Mouse (Mus musculus) embryonic facial prominence, embryonic 11.5 days (tissue): ENCODE results near the gene Zdhhc7. TPM values are rescaled to one million over a fixed set of nuclear protein-coding genes. Genes with fewer than 3 reads are reported as not detected.
A peak's percentile ranks its signal among the peaks of the same experiment; 100 is the strongest.

ENCODE experiments used
- ATAC-seq: fragments of 200-750 bp; cut with Nextera tagmentation; replicated peaks from 2 replicates; pipeline ENCODE4 v1.8.0; 2017; ENCODE audit warnings: low read depth; ENCODE audit not compliant: insufficient number of reproducible peaks, low FRiP score, low TSS enrichment
- DNase-seq: peaks from one replicate; pipeline ENCODE4 v3.0.0-alpha.2; 2015; ENCODE audit warnings: low spot score
- H3K27ac ChIP-seq: fragments of 300-500 bp; sonication (generic); replicated peaks from 2 replicates; pipeline ENCODE4 v1.5.1; 2014; ENCODE audit warnings: mild to moderate bottlenecking, low read depth, low read length, control low read depth
- H3K27me3 ChIP-seq: fragments of 300-500 bp; sonication (generic); 2 replicates; pipeline ENCODE4 v1.6.1; 2014; ENCODE audit warnings: mild to moderate bottlenecking, low read length, moderate library complexity, mixed read lengths; ENCODE audit not compliant: control insufficient read depth, insufficient read depth
- H3K36me3 ChIP-seq: fragments of 300-500 bp; sonication (generic); replicated peaks from 2 replicates; pipeline ENCODE4 v1.6.1; 2014; ENCODE audit warnings: low read depth, mild to moderate bottlenecking, low read length, moderate library complexity, mixed read lengths; ENCODE audit not compliant: control insufficient read depth, insufficient read depth
- H3K4me1 ChIP-seq: fragments of 300-500 bp; sonication (generic); 2 replicates; pipeline ENCODE4 v1.6.1; 2014; ENCODE audit warnings: low read length, mixed read lengths; ENCODE audit not compliant: control insufficient read depth, insufficient read depth
- H3K4me2 ChIP-seq: fragments of 300-500 bp; sonication (generic); 2 replicates; pipeline ENCODE4 v1.6.1; 2014; ENCODE audit warnings: low read depth, mild to moderate bottlenecking, control low read depth, low read length, moderate library complexity
- H3K4me3 ChIP-seq: fragments of 300-500 bp; sonication (generic); 2 replicates; pipeline ENCODE4 v1.5.1; 2014; ENCODE audit warnings: low read depth, low read length, control low read depth
- H3K9ac ChIP-seq: fragments of 300-500 bp; sonication (generic); replicated peaks from 2 replicates; pipeline ENCODE4 v1.6.1; 2014; ENCODE audit warnings: mild to moderate bottlenecking, control low read depth, low read length
- H3K9me3 ChIP-seq: fragments of 300-500 bp; sonication (generic); replicated peaks from 2 replicates; pipeline ENCODE4 v1.6.1; 2016; ENCODE audit warnings: mild to moderate bottlenecking, low read length, inconsistent platforms, mixed read lengths; ENCODE audit not compliant: control insufficient read depth
- WGBS: fragments of 180-500 bp; shearing (Covaris S2); extraction: QIAGEN DNeasy Blood & Tissue Kit; methylation state at CpG from one replicate; pipeline ENCODE4 v1.1.7; 2014; 5-methylcytosine and 5-hydroxymethylcytosine counted together
- polyA plus RNA-seq: library from polyadenylated mRNA; unstranded; fragments of >200 nt; fragmentation: Nextera tagmentation; extraction: Ambion mirVana; gene quantifications from 2 replicates; pipeline ENCODE4 v1.2.1, GENCODE M21; 2014

Zdhhc7 gene
- polyA plus RNA-seq, 1 experiment from 2014 or later = 23.8 TPM

- Histone ChIP-seq H3K4me3 (no peak overlapping the region), H3K9ac (no peak overlapping the region; the same call in 1 of the 2 replicates), H3K27me3 (no peaks in the 10 kb centered on the region), H3K4me2 (no peak overlapping the region), H3K9me3 (no peaks in the 10 kb centered on the region), H3K27ac (no peak overlapping the region), H3K4me1 (no peaks in the 10 kb centered on the region), H3K36me3 (no peaks in the 10 kb centered on the region; the same call in none of the 2 replicates)
- ATAC-seq (no peak), DNase-seq (peak; percentile 88)
- WGBS = 15% methylated on average over 10 of the region's 10 CpGs
Measured at GRCm38 (mm10) chr8:120078080-120078479, 23.2 kb downstream of the Zdhhc7 start.

DNA sequence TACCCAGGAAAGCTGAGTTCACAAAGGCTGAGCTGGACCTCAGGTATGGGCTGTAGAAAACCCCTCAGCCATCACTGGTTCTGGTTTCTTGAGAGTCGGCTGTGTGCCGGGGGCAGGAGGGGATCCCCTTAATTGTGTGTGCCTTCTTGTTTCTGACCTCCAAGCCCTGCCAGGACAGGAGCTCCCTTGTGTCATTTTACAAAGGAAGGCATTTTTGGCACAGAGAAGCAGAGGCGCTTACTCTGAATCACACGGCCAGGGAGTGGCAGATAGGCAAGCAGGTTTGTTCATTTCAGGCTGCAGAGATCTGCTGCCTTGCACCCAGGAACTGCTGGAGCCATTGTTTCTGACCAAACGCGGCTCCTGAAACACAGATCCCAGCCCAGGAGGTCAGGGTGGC is 25.9 kb downstream of the Zdhhc7 start:
- H3K4me2 ChIP-seq = no peak overlapping the region
- H3K36me3 ChIP-seq = no peaks in the 10 kb centered on the region
- WGBS = 48% methylated on average over 6 of the region's 6 CpGs
- H3K4me3 ChIP-seq = no peak overlapping the region
- DNase-seq (no peak), ATAC-seq (no peak)
- H3K27me3 ChIP-seq = no peaks in the 10 kb centered on the region; the same call in 1 of the 2 replicates
- H3K27ac ChIP-seq = no peak overlapping the region
- H3K9me3 ChIP-seq = no peaks in the 10 kb centered on the region
- H3K4me1 ChIP-seq = peaks cover 2% of the 10 kb centered on the region; the same call in 1 of the 2 replicates
- no peak overlapping the region for H3K9ac ChIP-seq

DNA sequence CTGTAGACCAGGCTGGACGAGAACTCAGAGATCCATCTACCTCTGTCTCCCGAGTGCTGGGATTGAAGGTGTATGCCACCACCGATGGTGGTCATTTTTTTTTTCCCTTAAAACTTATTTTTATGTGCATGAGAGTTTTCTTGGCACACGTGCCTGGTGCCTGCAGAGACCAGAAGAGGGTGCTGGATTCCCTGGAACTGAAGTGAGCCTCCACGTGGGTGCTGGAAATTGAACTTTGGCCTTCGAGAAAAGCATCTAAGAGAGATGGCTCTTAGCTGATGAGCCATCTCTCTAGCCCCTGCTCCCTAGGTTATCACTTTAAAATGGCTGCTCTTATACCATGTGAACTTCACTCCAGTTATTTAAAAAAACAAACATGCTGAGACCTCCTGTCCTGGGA is 26.8 kb downstream of the Zdhhc7 start:
- no peaks in the 10 kb centered on the region for H3K36me3 ChIP-seq
- no peak for ATAC-seq
- no peak overlapping the region for H3K9ac ChIP-seq
- H3K4me1 ChIP-seq = peaks cover 2% of the 10 kb centered on the region; the same call in 1 of the 2 replicates
- DNase-seq = no peak
- H3K4me3 ChIP-seq = no peak overlapping the region
- no peak overlapping the region for H3K27ac ChIP-seq
- 77% methylated on average over 6 of the region's 6 CpGs for WGBS
- no peak overlapping the region for H3K4me2 ChIP-seq
- no peaks in the 10 kb centered on the region; the same call in 1 of the 2 replicates for H3K27me3 ChIP-seq
- no peaks in the 10 kb centered on the region for H3K9me3 ChIP-seq

DNA sequence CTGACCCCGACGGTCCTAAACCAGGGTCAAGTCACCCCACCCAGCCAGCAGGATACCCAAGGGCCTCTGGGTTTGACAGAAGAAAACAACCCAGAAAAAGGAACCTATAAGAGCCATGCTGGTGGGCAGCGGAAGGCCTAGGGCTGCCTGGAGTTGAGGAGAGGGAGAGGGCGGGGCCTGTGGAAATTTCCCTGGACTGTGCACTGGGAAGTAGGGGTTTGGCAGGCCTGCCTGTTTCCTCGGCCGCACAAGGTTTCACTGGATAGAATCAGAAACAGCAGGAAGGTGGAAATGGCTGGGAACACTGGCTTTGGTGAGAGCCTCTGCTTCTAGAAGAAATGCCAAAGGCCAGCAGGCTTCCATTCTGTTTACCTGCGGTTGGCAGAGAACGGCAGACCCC is 28.5 kb downstream of the Zdhhc7 start:
- H3K36me3 ChIP-seq = no peaks in the 10 kb centered on the region
- H3K9me3 ChIP-seq = no peaks in the 10 kb centered on the region
- no peak overlapping the region for H3K4me3 ChIP-seq
- no peak overlapping the region for H3K4me2 ChIP-seq
- DNase-seq = no peak
- H3K27me3 ChIP-seq = no peaks in the 10 kb centered on the region; the same call in 1 of the 2 replicates
- H3K9ac ChIP-seq = no peak overlapping the region
- no peak for ATAC-seq
- peaks cover 2% of the 10 kb centered on the region; the same call in 1 of the 2 replicates for H3K4me1 ChIP-seq
- no peak overlapping the region for H3K27ac ChIP-seq
- 82% methylated on average over 8 of the region's 8 CpGs for WGBS

- ATAC-seq (no peak), DNase-seq (no peak)
- 69% methylated on average over 9 of the region's 9 CpGs for WGBS
- Histone ChIP-seq H3K27ac (no peak overlapping the region), H3K9ac (no peak overlapping the region), H3K9me3 (no peaks in the 10 kb centered on the region), H3K27me3 (no peaks in the 10 kb centered on the region; the same call in 1 of the 2 replicates), H3K4me1 (peaks cover 2% of the 10 kb centered on the region; the same call in 1 of the 2 replicates), H3K4me3 (no peak overlapping the region), H3K4me2 (no peak overlapping the region), H3K36me3 (no peaks in the 10 kb centered on the region)
Measured at GRCm38 (mm10) chr8:120072259-120072658, 29.0 kb downstream of the Zdhhc7 start.

GRCm38 (mm10) chr8:120071684-120072083 is 29.6 kb downstream of the Zdhhc7 start:
- 26% methylated on average over 4 of the region's 4 CpGs for WGBS
- ATAC-seq (peak; percentile 58), DNase-seq (peak; percentile 89)
- Histone ChIP-seq H3K36me3 (no peaks in the 10 kb centered on the region), H3K27ac (no peak overlapping the region), H3K9me3 (no peaks in the 10 kb centered on the region), H3K27me3 (no peaks in the 10 kb centered on the region; the same call in 1 of the 2 replicates), H3K9ac (no peak overlapping the region), H3K4me3 (no peak overlapping the region), H3K4me2 (no peak overlapping the region), H3K4me1 (peaks cover 2% of the 10 kb centered on the region; the same call in 1 of the 2 replicates)

DNA sequence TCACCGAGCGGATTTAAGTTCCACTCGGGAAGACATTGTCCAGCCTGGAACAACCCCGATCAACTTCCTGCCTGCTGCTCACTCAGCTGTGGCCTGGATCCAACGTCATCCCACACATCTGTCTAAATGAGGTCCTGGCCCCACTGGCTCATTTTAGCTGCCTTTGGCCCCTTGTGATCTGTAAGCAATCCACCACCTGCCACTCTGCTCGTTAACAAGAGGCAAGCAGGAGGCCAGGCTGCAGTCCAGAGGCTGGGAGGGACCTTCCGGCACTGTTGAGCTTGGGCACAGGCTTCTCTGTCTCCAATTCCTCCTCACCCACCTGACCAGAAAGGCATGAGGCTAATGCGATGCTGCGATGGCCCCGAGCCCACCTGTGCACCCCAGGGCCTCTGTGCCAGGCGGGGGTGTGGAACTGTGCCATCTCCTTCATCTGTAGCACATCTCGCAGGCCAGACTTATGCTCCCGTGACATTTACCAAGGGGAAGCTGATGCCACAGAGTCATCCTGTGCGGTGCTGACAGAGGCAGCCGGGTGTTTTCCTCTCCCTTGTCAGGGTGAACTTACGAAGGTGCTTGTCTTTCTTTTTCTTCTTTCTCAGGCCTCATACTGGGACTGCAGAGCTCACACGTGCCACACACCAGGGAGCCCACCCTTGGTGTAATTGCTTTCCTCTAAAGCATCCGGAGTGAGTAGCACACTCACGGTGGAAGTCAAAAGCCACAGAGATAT is 33.2 kb downstream of the Zdhhc7 start:
- Histone ChIP-seq H3K4me2 (no peak overlapping the region), H3K36me3 (no peaks in the 10 kb centered on the region), H3K27ac (no peak overlapping the region), H3K9ac (no peak overlapping the region), H3K4me1 (peaks cover 2% of the 10 kb centered on the region; the same call in 1 of the 2 replicates), H3K9me3 (no peaks in the 10 kb centered on the region), H3K27me3 (no peaks in the 10 kb centered on the region; the same call in 1 of the 2 replicates), H3K4me3 (no peak overlapping the region)
- WGBS = 58% methylated on average over 19 of the region's 19 CpGs
- ATAC-seq (no peak), DNase-seq (no peak)

DNA sequence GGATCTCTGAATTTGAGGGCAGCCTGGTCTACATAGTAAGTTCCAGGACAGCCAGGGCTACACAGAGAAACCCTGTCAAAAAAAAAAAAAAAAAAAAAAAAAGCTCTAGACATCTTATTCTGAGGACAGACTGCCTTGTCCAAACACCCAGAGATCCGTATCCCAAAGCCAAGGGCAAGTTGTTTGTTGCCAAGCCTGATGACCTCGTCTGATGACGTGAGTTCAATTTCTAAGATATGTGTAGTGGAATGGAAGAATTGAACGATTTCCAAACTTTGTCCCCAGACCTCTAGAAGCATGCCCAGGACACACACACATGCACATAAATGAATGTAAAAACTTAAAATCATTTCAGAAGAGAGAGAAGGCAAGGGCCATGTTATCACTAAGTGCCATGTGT is 35.1 kb downstream of the Zdhhc7 start:
- H3K27ac ChIP-seq = no peak overlapping the region
- no peak overlapping the region for H3K4me3 ChIP-seq
- no peak overlapping the region for H3K4me2 ChIP-seq
- WGBS = 91% methylated on average over 4 of the region's 4 CpGs
- no peak overlapping the region for H3K9ac ChIP-seq
- H3K27me3 ChIP-seq = no peaks in the 10 kb centered on the region
- no peaks in the 10 kb centered on the region for H3K4me1 ChIP-seq
- H3K9me3 ChIP-seq = no peaks in the 10 kb centered on the region
- no peak for ATAC-seq
- no peak for DNase-seq
- H3K36me3 ChIP-seq = no peaks in the 10 kb centered on the region
